Mouse (Mus musculus) right cerebral cortex, postnatal 25 days (tissue): ENCODE measurements around the gene Col5a2.
"Not testable (repeated sequence)": the region's sequence is repeated elsewhere in the genome, so short reads cannot be mapped to it uniquely, and the experiment has no call there.

Experiments
- DNase-seq: peaks from one replicate; pipeline ENCODE4 v3.0.0; 2022

Col5a2 gene

GRCm38 (mm10) chr1:45502865-45503332 lies at the start of gene Col5a2:
TSS of gene Col5a2 (minus strand) at chr1:45503282.
- peak; percentile 11 for DNase-seq

DNA sequence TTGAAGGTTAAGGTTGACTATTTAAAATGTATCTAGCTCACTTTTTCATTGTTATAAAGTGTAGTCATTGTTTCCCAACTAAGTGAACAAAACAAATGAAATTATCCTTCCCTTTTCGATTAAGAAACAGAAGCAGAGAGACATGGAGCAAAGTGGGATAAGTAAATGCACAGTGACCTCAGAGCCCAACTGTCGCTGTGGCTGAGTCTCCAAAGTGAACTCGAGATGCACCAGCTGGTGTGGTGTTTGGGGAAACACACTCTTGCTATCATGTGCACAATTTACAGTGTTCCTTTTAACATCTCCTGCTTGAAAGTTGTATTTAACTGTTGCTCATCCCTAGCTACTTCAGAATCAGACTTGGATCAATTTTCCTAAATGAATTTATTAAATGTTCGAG lies 47.4 kb upstream of the Col5a2 start:
- DNase-seq: no peak

- DNase-seq: no peak
Measured at GRCm38 (mm10) chr1:45541888-45542287, 38.8 kb upstream of the Col5a2 start.

- no peak for DNase-seq
Measured at GRCm38 (mm10) chr1:45541161-45541560, 38.1 kb upstream of the Col5a2 start.

DNA sequence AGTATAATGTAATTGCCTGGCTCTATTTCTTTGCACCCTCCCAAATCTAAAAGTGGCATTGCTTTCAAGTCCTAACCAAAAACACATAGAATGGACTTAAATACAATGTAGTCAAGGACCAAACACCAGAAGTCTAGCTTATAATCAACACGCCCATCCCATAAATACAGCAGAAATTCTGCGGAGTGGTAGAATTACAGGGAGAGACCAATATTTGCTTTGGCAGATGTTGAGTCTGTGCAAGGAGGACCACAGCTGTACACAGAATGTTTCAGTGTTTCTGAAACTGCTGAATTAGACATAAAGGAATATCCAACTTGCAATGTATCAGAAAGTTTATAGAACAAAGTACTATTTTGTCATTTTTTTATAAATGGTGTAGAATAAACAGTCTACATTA lies 28.4 kb upstream of the Col5a2 start:
- no peak for DNase-seq

- DNase-seq: not testable (repeated sequence)
Measured at GRCm38 (mm10) chr1:45527476-45527875, 24.4 kb upstream of the Col5a2 start.

DNA sequence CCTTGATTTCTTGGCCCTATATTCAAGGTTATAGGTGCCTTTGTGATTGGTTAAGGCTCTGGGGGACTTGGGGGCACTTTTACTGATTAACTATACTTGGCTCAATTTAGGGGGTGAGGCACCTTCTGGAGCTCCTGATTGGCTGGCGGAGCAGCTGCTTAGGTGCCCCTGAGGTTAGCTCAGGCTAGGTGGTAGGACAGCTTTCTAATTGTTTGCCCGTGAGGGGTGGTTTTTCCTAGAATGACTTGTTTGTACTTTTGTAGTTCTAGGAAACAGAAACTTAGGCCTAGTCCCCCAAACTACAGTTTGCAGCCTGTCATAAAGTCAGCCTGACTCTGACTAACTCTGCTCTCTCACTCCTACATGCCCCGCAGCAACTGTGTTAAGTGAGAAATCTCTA lies 20.5 kb upstream of the Col5a2 start:
- DNase-seq: no peak

GRCm38 (mm10) chr1:45521486-45521885 lies 18.4 kb upstream of the Col5a2 start:
- DNase-seq: no peak

DNA sequence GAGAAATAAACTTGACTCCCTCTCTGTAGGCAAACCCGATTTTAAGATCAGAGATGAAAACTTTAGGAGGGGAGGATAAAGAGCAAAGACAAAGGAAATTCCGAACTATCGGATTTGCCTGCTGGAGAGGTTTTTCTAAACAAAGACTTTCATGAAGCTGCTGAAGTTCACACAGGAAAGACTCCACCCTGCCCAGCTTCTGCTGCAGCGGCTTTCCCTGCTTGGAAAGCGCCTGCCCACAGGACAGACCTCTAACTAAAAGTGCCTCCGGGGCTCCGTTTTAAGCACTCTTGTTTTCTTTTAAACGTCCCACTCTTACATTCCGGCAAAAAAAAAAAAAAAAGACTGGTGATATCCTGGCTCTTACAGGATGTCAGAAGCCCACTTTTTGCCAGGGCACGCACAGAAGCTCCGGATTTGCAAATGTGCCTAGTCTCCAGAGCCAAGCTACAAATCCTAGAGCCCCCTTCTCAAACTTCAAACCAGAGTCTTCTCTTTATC lies 791 bp downstream of the Col5a2 start:
- peak; percentile 3 for DNase-seq

GRCm38 (mm10) chr1:45501437-45501836 lies 1.6 kb downstream of the Col5a2 start:
- DNase-seq: no peak

DNA sequence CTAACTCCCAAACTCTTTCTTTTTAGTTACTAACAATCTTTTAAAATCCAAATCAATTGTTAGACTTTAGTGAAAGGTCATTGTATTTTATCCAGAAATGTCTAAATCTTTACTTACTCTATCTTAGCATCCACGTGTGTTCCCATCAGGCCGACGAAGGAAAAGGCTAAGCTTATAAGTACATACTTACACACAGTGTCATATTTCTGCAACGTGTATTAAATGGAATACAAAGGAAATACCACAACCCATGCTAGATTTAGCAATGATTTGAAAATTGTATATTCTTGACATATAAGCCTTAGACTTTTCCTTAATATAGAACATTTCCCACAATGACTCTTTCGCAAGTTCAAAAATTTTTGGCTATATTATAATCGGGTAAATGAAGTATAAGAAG lies 2.6 kb downstream of the Col5a2 start:
- no peak for DNase-seq

GRCm38 (mm10) chr1:45495025-45495424 lies 8.1 kb downstream of the Col5a2 start:
- DNase-seq: no peak

- DNase-seq: peak; percentile 3
Measured at GRCm38 (mm10) chr1:45492130-45492723, 10.9 kb downstream of the Col5a2 start.

DNA sequence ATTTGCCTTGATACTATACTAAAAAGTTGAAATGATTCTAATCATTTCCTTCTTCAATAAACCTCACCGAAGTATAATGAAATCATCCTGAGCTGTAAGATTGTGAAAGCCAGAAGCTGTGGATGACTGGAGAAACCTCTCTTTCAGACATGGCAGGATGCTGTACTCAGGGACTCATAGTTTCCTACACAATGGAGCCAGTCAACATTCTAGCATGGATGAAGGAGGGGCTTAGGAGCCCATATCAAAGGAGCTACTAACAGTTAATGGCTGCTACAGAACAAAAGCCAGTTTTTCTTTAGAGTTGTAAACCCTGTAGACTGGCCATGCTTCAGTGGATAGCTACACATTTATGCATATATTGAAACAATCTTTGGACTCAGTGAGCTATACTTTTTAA lies 12.6 kb downstream of the Col5a2 start:
- no peak for DNase-seq

GRCm38 (mm10) chr1:45488291-45488690 lies 14.8 kb downstream of the Col5a2 start:
- DNase-seq: no peak

DNA sequence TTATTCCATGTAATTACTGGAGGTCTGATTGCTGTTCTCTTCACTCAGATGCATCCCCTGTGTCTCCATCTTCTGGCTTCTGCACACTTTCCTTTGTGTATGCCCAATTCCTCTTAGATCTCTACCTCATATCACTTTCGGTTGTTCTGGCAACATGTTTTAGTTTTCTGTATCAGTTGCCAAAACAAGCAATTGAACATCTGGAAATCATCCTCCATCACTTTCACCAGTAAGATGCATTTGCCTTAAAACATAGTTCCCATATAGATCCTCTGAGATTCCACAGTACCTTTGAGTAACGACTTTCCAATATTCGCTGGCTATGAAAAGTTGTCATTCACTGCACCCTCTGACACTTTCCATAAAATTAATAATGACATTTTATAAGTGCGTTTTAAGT lies 20.1 kb downstream of the Col5a2 start:
- DNase-seq: no peak

DNA sequence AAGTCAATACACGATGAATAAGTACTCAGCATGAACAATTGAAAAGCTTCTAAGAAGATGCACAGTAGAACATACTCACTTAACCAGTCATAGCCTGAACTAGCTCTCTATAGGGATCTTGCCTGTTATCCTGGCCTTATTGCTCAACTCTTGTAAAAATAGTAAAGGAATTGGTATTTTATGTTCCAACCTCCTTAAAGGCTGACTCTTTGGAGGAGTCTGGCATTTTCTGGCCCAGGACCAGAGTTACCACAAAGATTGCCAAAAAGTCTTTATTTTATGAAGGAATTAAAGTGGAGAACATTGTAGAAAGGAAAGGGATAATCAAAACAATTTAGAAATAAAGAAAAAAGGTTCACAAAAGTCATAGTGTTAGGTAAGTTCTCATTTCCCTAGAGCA lies 21.2 kb downstream of the Col5a2 start:
- no peak for DNase-seq

DNA sequence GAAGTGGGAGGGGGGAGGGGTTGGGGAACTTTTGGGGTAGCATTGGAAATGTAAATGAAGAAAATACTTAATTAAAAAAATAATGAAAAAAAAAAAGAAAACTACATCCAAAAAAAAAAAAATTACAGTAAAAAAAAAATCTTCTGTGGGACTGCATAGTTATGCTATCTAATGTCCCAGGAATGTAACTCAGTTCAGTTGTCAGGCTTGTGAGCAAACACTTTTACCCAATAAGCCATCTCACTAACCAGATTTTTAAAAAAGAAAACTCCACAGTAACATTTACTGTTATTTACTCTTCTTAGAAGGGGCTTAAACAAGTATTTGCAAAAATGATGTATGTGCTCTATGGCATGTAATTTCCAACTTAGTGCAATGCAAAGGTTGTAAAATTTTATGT lies 24.0 kb downstream of the Col5a2 start:
- DNase-seq: no peak

- peak; percentile 30 for DNase-seq
Measured at GRCm38 (mm10) chr1:45472751-45473150, 30.3 kb downstream of the Col5a2 start.

- no peak for DNase-seq
Measured at GRCm38 (mm10) chr1:45460767-45461166, 42.3 kb downstream of the Col5a2 start.

GRCm38 (mm10) chr1:45455763-45456162 lies 47.3 kb downstream of the Col5a2 start:
- no peak for DNase-seq

- no peak for DNase-seq
Measured at GRCm38 (mm10) chr1:45448856-45449255, 54.2 kb downstream of the Col5a2 start.

DNA sequence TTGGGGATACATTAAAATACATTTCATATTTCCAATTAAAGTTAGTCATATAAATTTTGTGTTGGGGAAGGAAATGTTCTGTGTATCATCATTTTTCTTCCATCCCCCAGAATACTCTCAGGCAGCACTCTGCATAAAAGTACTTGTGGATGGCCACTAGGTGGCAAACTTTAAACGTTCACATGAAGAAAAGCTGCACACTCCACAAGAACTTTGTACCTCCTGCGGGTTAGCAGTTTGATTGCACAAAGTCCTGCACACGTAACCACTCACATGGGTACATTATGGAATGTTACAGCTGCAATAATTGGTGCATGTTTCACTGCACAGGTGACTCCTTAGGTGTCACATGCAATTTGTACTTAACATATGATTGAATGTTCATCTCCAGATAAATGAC lies 71.2 kb downstream of the Col5a2 start:
- peak; percentile 16 for DNase-seq

DNA sequence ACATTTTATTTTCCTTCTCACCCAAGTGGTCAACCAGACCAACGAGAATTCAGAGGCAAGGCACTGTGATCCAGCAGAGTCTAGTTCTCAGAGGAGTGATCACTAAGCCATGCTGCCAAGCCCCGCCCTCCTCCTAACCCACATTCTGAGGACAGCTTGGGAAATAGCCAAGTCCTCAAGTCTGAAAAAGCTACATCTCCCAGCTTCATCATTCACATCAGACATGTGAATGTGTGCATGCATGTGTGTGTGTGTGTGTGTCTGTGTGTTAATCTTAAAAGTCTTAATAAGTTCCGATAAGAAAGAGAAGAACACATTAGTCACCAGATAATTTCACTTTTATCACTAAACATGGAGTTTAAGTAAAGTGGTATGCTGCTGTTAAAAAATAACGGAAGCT lies 72.6 kb downstream of the Col5a2 start:
- no peak for DNase-seq

- DNase-seq: not testable (repeated sequence)
Measured at GRCm38 (mm10) chr1:45429145-45429544, 73.9 kb downstream of the Col5a2 start.
